Mouse (Mus musculus) heart, embryonic 16.5 days (tissue): ENCODE data around the gene Pard6b. TPM values are rescaled to one million over a fixed set of nuclear protein-coding genes. Genes with fewer than 3 reads are reported as not detected.

Experiments used
- ATAC-seq: fragments of 200-750 bp; cut with Nextera tagmentation; replicated peaks from 2 replicates; pipeline ENCODE4 v1.8.0; 2017; ENCODE audit warnings: moderate number of reproducible peaks; ENCODE audit not compliant: insufficient read depth, low FRiP score; ENCODE audit errors: extremely low read depth
- H3K27ac ChIP-seq: fragments of 300-500 bp; sonication (generic); 2 replicates; pipeline ENCODE4 v1.5.1; 2014; ENCODE audit warnings: mild to moderate bottlenecking, low read length, control low read depth, moderate library complexity
- H3K27me3 ChIP-seq: fragments of 300-500 bp; sonication (generic); 2 replicates; pipeline ENCODE4 v1.6.1; 2014; ENCODE audit warnings: low read length, mixed read lengths; ENCODE audit not compliant: control insufficient read depth, insufficient read depth
- H3K36me3 ChIP-seq: fragments of 300-500 bp; sonication (generic); 2 replicates; pipeline ENCODE4 v1.6.1; 2014; ENCODE audit not compliant: control insufficient read depth, insufficient read depth
- H3K4me1 ChIP-seq: fragments of 300-500 bp; sonication (generic); 2 replicates; pipeline ENCODE4 v1.6.1; 2014; ENCODE audit warnings: low read length, mixed read lengths; ENCODE audit not compliant: control insufficient read depth, insufficient read depth
- H3K4me2 ChIP-seq: fragments of 300-500 bp; sonication (generic); 2 replicates; pipeline ENCODE4 v1.6.1; 2014; ENCODE audit warnings: low read depth, mild to moderate bottlenecking, control low read depth, low read length
- H3K4me3 ChIP-seq: fragments of 300-500 bp; sonication (generic); 2 replicates; pipeline ENCODE4 v1.5.1; 2014; ENCODE audit warnings: mild to moderate bottlenecking, control low read depth, low read length
- H3K9ac ChIP-seq: fragments of 300-500 bp; sonication (generic); 2 replicates; pipeline ENCODE4 v1.6.1; 2014; ENCODE audit warnings: low read length, control low read depth
- H3K9me3 ChIP-seq: fragments of 300-500 bp; sonication (generic); replicated peaks from 2 replicates; pipeline ENCODE4 v1.6.1; 2016; ENCODE audit warnings: low read length; ENCODE audit not compliant: control insufficient read depth
- WGBS: fragments of 180-500 bp; shearing (Covaris S2); extraction: QIAGEN DNeasy Blood & Tissue Kit; methylation state at CpG from one replicate; pipeline ENCODE4 v1.1.7; 2014; 5-methylcytosine and 5-hydroxymethylcytosine counted together
- polyA plus RNA-seq: library from polyadenylated mRNA; unstranded; fragments of >200 nt; fragmentation: Nextera tagmentation; extraction: Ambion mirVana; gene quantifications from 2 replicates; pipeline ENCODE4 v1.2.1, GENCODE M21; 2015

The Pard6b gene
- 5.4 and 6.7 TPM in 2 replicates for polyA plus RNA-seq

DNA sequence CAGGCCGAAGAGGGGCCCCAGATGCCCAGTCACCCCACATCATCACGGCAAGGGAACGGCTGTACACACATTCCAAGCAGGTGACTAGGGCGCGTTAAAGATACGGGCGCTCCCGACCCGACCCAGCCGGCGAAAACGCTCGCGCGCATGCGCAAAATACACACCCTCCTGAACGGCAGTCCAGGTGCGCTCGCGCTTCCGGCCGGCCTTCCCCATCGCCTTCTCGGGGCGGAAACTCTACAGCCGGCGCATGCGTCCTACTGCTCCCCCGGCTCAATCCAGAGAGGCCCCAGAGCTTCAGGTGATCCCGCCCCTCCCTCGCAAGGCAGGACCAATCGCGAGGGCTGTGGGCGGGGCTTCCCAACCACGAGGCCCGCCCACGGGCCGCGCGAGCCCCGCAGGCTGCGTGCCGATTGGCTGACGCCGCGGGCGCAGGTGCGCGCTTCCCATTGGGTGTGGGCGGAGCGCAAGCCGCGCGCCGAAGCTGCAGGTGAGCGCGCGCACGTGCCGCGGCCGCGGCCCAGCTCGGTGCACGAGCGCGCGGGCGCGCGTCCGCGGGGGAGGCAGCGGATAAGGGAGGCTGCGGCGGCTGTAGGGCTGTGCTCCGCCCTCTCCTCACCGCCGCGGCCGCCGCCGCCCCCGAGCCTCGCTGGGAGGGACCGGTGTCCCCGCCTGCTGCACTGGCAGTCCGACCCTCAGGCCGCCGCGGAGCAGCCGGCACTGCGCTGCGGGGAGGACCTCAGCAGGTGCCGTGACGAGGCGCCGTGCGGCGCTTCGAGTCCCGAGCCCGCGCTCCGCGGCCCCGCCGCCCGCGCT, at the start of gene Pard6b:
Pard6b (plus strand) TSS at position 574 of the 816 bp plus-strand sequence.
- ATAC-seq, result peak; percentile 93
- H3K27me3 ChIP-seq, result peaks cover 3% of the 10 kb centered on the region; the same call in 1 of the 2 replicates
- H3K36me3 ChIP-seq, result no peaks in the 10 kb centered on the region
- peak within 1 kb of the TSS; percentile 82 for H3K4me3 ChIP-seq
- peak within 1 kb of the TSS; percentile 92 for H3K4me2 ChIP-seq
- under 1% methylated on average over 98 of the region's 110 CpGs for WGBS
- H3K27ac ChIP-seq, result peak within 1 kb of the TSS; percentile 86
- H3K9ac ChIP-seq, result peak within 1 kb of the TSS; percentile 81
- peaks cover 14% of the 10 kb centered on the region for H3K4me1 ChIP-seq
- H3K9me3 ChIP-seq, result no peaks in the 10 kb centered on the region

DNA sequence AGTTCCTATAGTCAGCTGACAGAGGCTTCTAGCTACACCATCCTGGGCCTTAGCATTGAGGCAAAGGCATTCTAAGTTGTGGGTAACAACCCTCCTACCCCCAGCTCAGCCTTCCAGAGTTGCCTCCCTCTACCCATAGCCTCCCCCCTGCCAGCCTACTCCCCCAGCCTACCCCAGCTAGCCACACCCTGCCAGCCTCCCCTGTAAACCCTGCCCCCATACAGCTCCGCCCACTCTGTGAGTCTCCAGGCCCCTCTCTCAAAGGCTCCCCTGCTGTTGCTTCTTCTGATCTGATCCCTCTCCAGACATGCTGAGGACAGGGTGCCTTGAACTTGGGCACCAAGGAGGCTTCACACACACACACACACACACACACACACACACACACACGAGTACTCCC, 49.0 kb upstream of the Pard6b start:
- WGBS, result 82% methylated on average over 2 of the region's 2 CpGs
- no peak overlapping the region for H3K9ac ChIP-seq
- H3K9me3 ChIP-seq, result peaks cover 7% of the 10 kb centered on the region
- no peak overlapping the region for H3K4me3 ChIP-seq
- no peak overlapping the region for H3K27ac ChIP-seq
- H3K4me2 ChIP-seq, result no peak overlapping the region
- no peaks in the 10 kb centered on the region for H3K27me3 ChIP-seq
- ATAC-seq, result no peak
- no peaks in the 10 kb centered on the region; the same call in 1 of the 2 replicates for H3K4me1 ChIP-seq
- no peaks in the 10 kb centered on the region for H3K36me3 ChIP-seq

DNA sequence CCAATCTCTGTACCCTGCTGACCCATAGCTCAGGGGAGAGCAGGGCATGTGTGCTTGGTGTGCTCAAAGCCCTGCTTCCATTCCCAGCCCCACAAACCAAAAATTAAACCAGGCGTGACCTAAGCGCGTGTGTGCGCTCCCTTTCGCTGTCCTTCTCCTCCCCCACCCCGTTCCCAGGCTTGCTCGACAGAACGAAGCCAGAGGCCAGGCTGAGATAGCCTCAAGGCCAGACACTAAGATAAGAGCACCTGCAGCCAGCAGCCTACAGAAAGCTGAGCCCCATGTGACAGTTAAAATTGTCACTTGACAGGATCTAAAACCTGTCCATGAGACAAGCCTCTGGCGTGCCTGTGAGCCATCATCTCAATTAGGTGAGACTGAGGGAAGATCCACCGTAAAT, 46.9 kb upstream of the Pard6b start:
- WGBS, result 40% methylated on average over 10 of the region's 10 CpGs
- 0 out of 2 replicates have a peak, but pooled peaks have one; percentile 37 for ATAC-seq
- H3K4me2 ChIP-seq, result no peak overlapping the region
- no peaks in the 10 kb centered on the region for H3K36me3 ChIP-seq
- no peak overlapping the region for H3K4me3 ChIP-seq
- no peak overlapping the region for H3K9ac ChIP-seq
- H3K27me3 ChIP-seq, result no peaks in the 10 kb centered on the region
- no peaks in the 10 kb centered on the region; the same call in 1 of the 2 replicates for H3K4me1 ChIP-seq
- no peak overlapping the region for H3K27ac ChIP-seq
- peaks cover under 1% of the 10 kb centered on the region; the same call in 1 of the 2 replicates for H3K9me3 ChIP-seq

DNA sequence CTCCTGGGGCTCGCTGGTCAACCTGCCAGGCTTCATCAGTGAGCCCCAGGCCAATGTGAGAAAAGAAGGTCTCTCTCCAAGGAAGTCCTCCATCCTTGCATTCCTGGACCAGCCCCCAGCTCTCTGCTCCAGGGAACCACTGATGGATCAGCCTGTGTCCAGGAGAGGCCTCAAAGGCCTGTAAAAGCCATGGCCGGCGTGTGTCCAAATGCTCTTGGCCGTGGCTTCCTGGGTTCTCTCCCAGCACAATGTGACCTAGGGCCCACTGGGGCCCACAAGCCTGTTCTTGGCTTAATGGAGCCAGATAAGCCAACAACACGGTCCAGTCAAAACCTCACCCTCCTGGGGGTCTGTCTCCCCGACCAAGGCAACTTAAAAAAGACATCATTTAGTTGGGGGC, 44.9 kb upstream of the Pard6b start:
- Histone ChIP-seq H3K4me2 (no peak overlapping the region), H3K9me3 (no peaks in the 10 kb centered on the region), H3K36me3 (no peaks in the 10 kb centered on the region), H3K4me1 (no peaks in the 10 kb centered on the region; the same call in 1 of the 2 replicates), H3K27ac (no peak overlapping the region), H3K4me3 (no peak overlapping the region), H3K9ac (no peak overlapping the region), H3K27me3 (no peaks in the 10 kb centered on the region)
- 82% methylated on average over 6 of the region's 6 CpGs for WGBS
- no peak for ATAC-seq

DNA sequence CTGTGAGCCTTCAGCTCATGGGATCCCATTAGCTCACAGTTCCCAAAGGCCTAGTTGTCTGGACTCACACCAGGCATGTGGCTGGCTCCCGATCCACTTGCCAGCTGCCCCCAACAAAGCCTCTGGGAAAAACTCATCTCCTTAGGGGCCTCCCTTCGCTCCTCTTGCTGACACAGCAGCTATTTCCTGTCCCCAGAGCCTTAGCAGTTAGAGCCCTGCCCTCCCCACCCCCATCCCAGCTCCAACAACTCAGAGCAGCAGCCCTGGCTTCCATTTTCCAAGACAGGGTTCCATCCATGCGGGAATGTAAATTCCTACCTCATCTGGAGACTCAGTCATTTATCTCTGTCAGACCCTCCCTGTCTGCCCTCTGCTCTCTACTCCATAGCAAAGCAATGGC, 43.7 kb upstream of the Pard6b start:
- no peak for ATAC-seq
- Histone ChIP-seq H3K9me3 (no peaks in the 10 kb centered on the region), H3K36me3 (no peaks in the 10 kb centered on the region), H3K4me1 (no peaks in the 10 kb centered on the region; the same call in 1 of the 2 replicates), H3K27me3 (no peaks in the 10 kb centered on the region), H3K4me2 (no peak overlapping the region), H3K4me3 (no peak overlapping the region), H3K9ac (no peak overlapping the region), H3K27ac (no peak overlapping the region)
- 47% methylated on average over 3 of the region's 3 CpGs for WGBS

DNA sequence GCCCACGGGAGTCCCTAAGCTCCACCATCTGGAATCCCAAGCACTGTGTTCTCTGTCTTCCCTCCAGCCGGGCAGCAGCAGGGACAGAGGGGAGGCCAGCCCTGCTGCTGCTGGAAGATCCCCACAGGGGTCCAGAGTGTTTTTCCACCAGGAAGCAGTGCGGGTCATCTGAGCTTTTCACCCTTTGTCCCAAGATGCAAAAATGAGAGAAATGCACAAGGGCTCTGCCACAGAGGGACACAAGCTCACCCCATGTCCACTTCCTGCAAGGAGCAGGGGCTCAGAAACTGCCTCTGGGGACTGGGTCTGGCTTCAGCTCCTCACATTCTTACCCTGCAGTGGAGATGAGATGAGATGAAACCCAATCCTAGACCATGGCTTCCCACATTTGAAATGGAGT, 40.1 kb upstream of the Pard6b start:
- H3K9me3 ChIP-seq, result no peaks in the 10 kb centered on the region
- no peak overlapping the region for H3K9ac ChIP-seq
- H3K27me3 ChIP-seq, result no peaks in the 10 kb centered on the region
- H3K4me3 ChIP-seq, result no peak overlapping the region
- no peaks in the 10 kb centered on the region for H3K36me3 ChIP-seq
- no peak overlapping the region for H3K4me2 ChIP-seq
- no peak for ATAC-seq
- H3K27ac ChIP-seq, result no peak overlapping the region
- WGBS, result 69% methylated on average over 3 of the region's 3 CpGs
- peaks cover 4% of the 10 kb centered on the region for H3K4me1 ChIP-seq

DNA sequence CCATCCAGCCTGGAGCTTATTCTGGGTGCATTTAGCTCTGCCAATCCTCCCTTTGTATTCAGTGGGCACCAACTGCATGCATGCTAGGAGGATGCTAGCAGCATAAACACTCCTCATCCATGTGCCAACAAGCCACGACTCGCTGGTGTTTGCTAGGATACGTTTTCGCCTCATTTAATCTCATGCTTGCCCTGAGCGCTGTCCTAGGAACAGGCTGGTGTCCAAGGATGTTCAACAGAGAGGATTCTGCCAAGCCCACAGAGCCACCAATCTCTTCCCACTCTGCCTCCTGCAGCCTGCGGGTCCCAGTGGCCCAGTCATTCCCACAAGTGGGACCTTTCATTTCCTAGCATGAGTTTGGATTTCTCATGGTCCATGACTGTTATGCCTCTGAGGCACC, 38.8 kb upstream of the Pard6b start:
- Histone ChIP-seq H3K4me3 (no peak overlapping the region), H3K27me3 (no peaks in the 10 kb centered on the region), H3K36me3 (no peaks in the 10 kb centered on the region), H3K4me1 (peaks cover 8% of the 10 kb centered on the region), H3K9ac (no peak overlapping the region), H3K9me3 (no peaks in the 10 kb centered on the region), H3K4me2 (no peak overlapping the region), H3K27ac (no peak overlapping the region)
- 83% methylated on average over 6 of the region's 6 CpGs for WGBS
- no peak for ATAC-seq

DNA sequence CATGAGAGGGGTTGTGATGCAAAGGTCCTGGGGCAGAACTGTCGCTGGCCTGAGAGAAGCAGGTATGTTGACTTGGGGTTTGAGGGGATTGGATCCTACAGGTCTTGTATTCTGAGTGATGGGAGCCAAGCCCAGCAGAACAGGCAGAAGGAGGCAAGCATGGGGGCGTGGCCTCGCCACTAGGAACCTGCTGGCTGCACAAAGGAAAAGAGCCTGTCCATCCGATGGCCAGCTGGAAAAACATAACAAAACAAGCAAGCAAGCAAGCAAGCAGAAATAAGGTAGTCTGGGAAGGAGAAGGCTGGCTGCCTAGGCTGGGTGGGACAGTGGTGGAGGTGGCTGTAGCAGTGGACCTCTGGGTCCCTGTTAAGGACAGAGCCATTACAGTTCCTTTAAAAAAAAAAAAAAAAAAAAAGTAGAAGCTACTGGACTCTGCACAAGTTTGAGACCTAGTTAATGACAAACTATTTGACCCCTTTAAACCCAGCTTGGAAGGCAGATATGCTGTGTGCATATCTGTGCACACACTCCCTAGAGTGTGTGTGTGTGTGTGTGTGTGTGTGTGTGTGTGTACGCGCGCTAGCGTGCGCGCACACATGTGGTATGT, 36.0 kb upstream of the Pard6b start:
- Histone ChIP-seq H3K27me3 (peaks cover 2% of the 10 kb centered on the region; the same call in 1 of the 2 replicates), H3K36me3 (no peaks in the 10 kb centered on the region), H3K27ac (no peak overlapping the region), H3K9ac (no peak overlapping the region), H3K4me2 (no peak overlapping the region), H3K4me3 (no peak overlapping the region), H3K4me1 (peaks cover 12% of the 10 kb centered on the region), H3K9me3 (no peaks in the 10 kb centered on the region)
- ATAC-seq, result no peak
- 80% methylated on average over 10 of the region's 10 CpGs for WGBS

DNA sequence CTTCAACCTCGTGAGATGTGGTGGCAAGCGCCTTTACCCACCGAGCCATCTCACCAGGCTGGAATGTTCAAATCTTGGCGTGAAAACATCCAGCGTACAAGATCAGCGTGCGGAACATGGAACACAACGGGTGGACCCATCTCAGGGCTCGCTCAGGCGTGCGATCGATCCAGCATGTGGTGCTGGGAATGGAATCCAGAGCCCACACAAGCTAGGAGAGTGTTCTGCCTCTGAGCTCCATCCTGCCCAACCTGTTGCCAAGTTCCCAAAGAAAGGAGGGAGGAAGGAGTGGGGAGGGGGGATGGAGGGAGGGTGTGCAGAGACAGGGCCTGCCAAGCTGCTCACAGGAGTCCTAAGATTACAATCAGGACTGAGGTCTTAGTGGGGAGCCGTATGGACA, 35.4 kb upstream of the Pard6b start:
- no peaks in the 10 kb centered on the region for H3K36me3 ChIP-seq
- no peak overlapping the region for H3K4me3 ChIP-seq
- no peak overlapping the region for H3K9ac ChIP-seq
- H3K27me3 ChIP-seq, result peaks cover 2% of the 10 kb centered on the region; the same call in 1 of the 2 replicates
- H3K4me2 ChIP-seq, result no peak overlapping the region
- H3K4me1 ChIP-seq, result peaks cover 15% of the 10 kb centered on the region
- 67% methylated on average over 13 of the region's 13 CpGs for WGBS
- peak overlapping the region; percentile 29; the same call in 1 of the 2 replicates for H3K27ac ChIP-seq
- no peaks in the 10 kb centered on the region for H3K9me3 ChIP-seq
- no peak for ATAC-seq
